Mouse (Mus musculus): ENCODE results near the gene Mafk. TPM values are rescaled to one million over a fixed set of nuclear protein-coding genes. Genes with fewer than 3 reads are reported as not detected.

Gene Mafk
- 182 and 184 TPM in 2 replicates for total RNA-seq (2023)

DNA sequence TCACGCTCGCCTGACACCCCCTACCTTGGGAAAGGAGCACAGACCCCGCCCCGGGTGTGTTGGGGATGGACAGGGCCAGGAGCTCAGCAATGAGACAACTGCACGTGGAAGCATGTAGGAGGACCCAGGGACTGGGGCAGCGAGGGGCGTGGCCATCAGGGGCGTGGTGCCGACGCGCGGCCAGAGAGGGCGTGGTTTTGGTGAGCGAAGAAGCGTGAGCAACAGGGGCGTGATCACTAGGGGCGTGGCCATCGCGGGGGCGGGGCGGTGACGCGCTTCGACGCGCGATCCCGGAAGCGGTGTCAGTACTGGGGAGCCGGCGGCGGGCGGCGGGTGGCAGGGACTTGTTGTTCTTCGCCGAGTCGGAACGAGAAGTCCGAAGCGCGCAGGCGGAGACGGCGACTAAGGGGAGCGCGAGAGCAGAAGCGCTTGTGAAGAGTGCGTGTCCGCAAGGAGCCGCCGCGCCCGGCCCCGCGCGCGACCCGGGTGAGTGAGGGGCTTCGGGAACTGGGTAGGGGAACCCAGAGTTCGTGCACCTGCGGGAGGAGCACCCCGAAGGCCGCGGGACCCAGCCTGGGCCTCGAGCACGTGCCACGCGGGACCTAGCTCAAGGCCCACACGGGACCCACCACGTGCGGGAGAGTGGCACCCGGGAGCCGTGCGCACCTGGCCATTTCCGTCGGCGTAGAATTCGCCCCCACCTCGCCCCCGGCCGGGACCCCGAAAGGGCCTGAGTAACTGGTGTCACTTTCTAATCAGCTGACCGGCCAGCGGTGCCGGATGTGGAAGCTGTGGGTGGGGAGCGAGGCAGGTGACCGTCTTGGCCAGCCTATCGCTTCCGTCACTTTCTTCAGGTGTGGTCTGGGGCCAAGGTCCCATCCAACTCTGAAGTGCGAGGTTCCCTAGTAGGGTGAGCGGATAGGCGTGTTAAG, at the start of gene Mafk:
Mafk (plus strand) TSS at position 287 of the 932 bp plus-strand sequence.

GRCm38 (mm10) chr5:139775216-139775926, 15.9 kb upstream of the Mafk start, which contains the start of gene Ints1:
Gene Ints1 (minus strand): TSS chr5:139775674.

DNA sequence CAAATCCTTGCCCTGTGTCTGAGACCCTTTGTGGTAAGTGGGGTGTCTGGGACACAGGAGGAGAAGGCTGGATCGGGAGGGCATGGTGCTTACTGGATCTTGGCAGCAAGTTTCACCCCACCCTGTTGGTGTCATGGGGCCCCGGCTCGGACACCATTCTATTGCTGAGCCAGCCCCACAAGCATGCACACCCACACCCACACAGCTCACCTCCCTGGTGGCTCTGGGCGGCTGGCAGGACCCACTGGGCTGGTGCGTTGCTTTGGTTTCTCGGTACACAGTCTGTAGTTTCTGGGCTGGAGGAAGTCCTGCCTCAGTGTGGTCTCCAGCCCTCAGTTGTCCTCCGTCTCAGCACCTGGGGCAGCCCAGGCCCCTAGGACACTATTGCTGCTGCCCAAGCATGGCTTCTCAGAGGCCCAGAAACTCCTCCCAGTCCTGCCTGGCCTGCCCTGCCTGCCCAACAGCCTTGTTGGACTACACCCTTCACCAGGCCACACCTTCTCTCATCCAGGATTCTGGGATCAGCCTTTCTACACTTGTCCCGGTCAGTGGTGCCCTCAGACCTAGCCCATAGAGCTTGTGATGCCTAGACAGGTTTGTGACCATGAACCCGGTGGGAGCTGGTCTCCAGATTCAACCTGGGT, 28.3 kb downstream of the Mafk start, which contains the start of gene Tmem184a:
Tmem184a (minus strand) TSS at position 380 of the 644 bp plus-strand sequence.

GRCm38 (mm10) chr5:139826357-139827055, 35.2 kb downstream of the Mafk start, which contains the start of the genes Gm26938 and Psmg3:
Gene Gm26938 (minus strand): TSS chr5:139826407.
Gene Psmg3 (minus strand): TSS chr5:139826885.

Other genes with a start within 250 kb of the Mafk start
- not detected in 2 replicates for gene Uncx, start 248.0 kb upstream of the Mafk start, total RNA-seq (2023)
- 5.6 and 5.8 TPM in 2 replicates for gene Micall2, start 55.2 kb upstream of the Mafk start, total RNA-seq (2023)
- 39.6 and 53.6 TPM in 2 replicates for gene Ints1, start 15.8 kb upstream of the Mafk start, total RNA-seq (2023)
- gene Tmem184a, start 28.4 kb downstream of the Mafk start, total RNA-seq (2023), result not detected in 2 replicates
- gene Gm26938, start 34.9 kb downstream of the Mafk start, total RNA-seq (2023), result not detected in 2 replicates
- 9.3 and 12.1 TPM in 2 replicates for gene Psmg3, start 35.4 kb downstream of the Mafk start, total RNA-seq (2023)
- not detected in 2 replicates for gene Elfn1, start 116.4 kb downstream of the Mafk start, total RNA-seq (2023)

Data from neutrophil, adult 65 days (primary cell).